Mouse (Mus musculus): ENCODE measurements around the gene Rnf26. TPM values are rescaled to one million over a fixed set of nuclear protein-coding genes. Genes with fewer than 3 reads are reported as not detected.

The Rnf26 gene
- polyA plus RNA-seq, 1 experiment from 2014 or later: 81.3 TPM

GRCm38 (mm10) chr9:44066785-44067225, 46.5 kb downstream of the Rnf26 start, which contains the start of gene Usp2:
Usp2 (plus strand) TSS chr9:44067021.
- Histone ChIP-seq H3K27me3 (ENCODE audit: low read depth, poor library complexity, severe bottlenecking) (peaks cover 35% of the 10 kb centered on the region), H3K36me3 (no peaks in the 10 kb centered on the region), H3K9me3 (replicated peaks) (no peaks in the 10 kb centered on the region), H3K4me3 (peak within 1 kb of the TSS; percentile 57), H3K4me1 (peaks cover 50% of the 10 kb centered on the region), H3K27ac (replicated peaks) (peak within 1 kb of the TSS; percentile 62)
- DNase-seq (ENCODE audit: low spot score): peak; percentile 99
- WGBS: 0% methylated on average over 38 of the region's 38 CpGs

- H3K9me3 ChIP-seq (replicated peaks): no peaks in the 10 kb centered on the region
- peaks cover 25% of the 10 kb centered on the region for H3K27me3 ChIP-seq (ENCODE audit: low read depth, poor library complexity, severe bottlenecking)
- H3K27ac ChIP-seq (replicated peaks): no peak overlapping the region
- WGBS: 39% methylated on average over 1 of the region's 1 CpGs
- no peak for DNase-seq (ENCODE audit: low spot score)
- no peaks in the 10 kb centered on the region for H3K36me3 ChIP-seq
- peaks cover 33% of the 10 kb centered on the region for H3K4me1 ChIP-seq
- no peak overlapping the region for H3K4me3 ChIP-seq
Measured at GRCm38 (mm10) chr9:44065177-44065576, 48.1 kb downstream of the Rnf26 start.

DNA sequence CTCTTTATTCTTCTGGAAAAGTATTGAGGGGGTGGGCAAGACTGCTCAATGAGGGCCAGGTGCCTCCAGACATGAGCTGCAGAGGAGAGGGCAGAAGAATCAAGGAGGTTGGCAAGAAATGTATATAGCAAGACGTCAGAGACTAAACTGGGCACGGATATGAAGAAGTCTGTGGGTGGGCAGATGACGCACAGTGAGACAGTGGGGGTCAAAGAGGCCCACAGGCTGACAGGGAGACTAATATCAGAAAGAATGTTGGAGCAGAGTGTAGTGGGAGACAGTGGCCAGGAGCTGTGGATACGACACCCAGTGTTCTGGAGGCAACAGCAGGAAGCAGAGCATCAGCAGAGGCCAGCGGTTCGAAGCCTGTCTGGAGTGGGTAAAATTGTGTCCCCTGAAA, 54.7 kb downstream of the Rnf26 start:
- WGBS: 84% methylated on average over 6 of the region's 6 CpGs
- no peak overlapping the region for H3K4me3 ChIP-seq
- no peak for DNase-seq (ENCODE audit: low spot score)
- H3K27ac ChIP-seq (replicated peaks): no peak overlapping the region
- no peaks in the 10 kb centered on the region for H3K36me3 ChIP-seq
- no peaks in the 10 kb centered on the region; the same call in 1 of the 2 replicates for H3K9me3 ChIP-seq (replicated peaks)
- H3K4me1 ChIP-seq: no peaks in the 10 kb centered on the region
- no peaks in the 10 kb centered on the region for H3K27me3 ChIP-seq (ENCODE audit: low read depth, poor library complexity, severe bottlenecking)

DNA sequence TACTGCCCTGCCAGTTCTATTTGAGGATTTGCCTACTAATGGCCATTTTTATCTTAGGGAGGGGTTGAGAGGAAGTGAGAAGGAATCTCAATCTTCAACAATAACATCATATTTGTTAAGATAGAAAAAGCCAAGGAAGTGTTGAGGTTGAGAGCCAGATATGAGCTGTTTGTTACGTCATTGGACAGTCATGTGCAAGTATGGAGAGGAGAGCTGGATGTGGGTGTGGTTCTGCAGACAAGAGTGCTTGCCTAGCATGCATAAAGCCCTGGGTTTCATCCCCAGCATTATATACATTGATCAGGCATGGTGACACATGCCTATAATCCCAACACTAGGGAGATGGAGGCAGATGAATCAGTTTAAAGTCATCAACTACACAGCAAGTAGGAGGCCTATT, 59.4 kb downstream of the Rnf26 start:
- no peaks in the 10 kb centered on the region; the same call in 1 of the 2 replicates for H3K9me3 ChIP-seq (replicated peaks)
- H3K27me3 ChIP-seq (ENCODE audit: low read depth, poor library complexity, severe bottlenecking): no peaks in the 10 kb centered on the region
- no peak overlapping the region for H3K4me3 ChIP-seq
- DNase-seq (ENCODE audit: low spot score): no peak
- no peaks in the 10 kb centered on the region for H3K4me1 ChIP-seq
- 70% methylated on average over 1 of the region's 1 CpGs for WGBS
- no peaks in the 10 kb centered on the region for H3K36me3 ChIP-seq
- H3K27ac ChIP-seq (replicated peaks): no peak overlapping the region

DNA sequence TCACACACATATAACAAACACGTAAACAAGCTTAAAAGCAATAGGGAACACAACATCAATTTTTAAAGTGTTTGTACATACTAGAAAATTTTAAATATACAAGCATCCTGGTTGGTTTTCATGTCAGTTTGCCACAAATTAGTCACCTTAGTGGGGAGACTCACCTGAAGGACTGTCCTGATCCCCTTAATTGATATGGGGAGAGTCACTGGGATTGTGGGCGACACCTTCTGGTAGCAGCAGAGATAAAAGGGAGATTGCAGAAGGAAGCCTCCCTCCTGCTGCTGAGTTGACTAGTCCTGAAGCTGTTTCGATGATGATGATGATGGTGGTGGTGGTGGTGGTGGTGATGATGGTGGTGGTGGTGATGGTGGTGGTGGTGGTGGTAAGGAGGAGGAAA, 60.5 kb downstream of the Rnf26 start:
- 0 out of 2 replicates have a peak, but pooled peaks cover 2% of the 10 kb centered on the region for H3K27me3 ChIP-seq (ENCODE audit: low read depth, poor library complexity, severe bottlenecking)
- no peak overlapping the region for H3K4me3 ChIP-seq
- no peak overlapping the region for H3K27ac ChIP-seq (replicated peaks)
- H3K36me3 ChIP-seq: no peaks in the 10 kb centered on the region
- no peak for DNase-seq (ENCODE audit: low spot score)
- WGBS: 70% methylated on average over 3 of the region's 3 CpGs
- H3K4me1 ChIP-seq: no peaks in the 10 kb centered on the region
- no peaks in the 10 kb centered on the region; the same call in 1 of the 2 replicates for H3K9me3 ChIP-seq (replicated peaks)

GRCm38 (mm10) chr9:44049381-44050165, 63.7 kb downstream of the Rnf26 start:
- H3K4me3 ChIP-seq: no peak overlapping the region
- 91% methylated on average over 8 of the region's 8 CpGs for WGBS
- no peak overlapping the region for H3K27ac ChIP-seq (replicated peaks)
- peaks cover 31% of the 10 kb centered on the region for H3K27me3 ChIP-seq (ENCODE audit: low read depth, poor library complexity, severe bottlenecking)
- 0 out of 2 replicates have a peak, but pooled peaks cover 4% of the 10 kb centered on the region for H3K4me1 ChIP-seq
- H3K36me3 ChIP-seq: no peaks in the 10 kb centered on the region
- H3K9me3 ChIP-seq (replicated peaks): no peaks in the 10 kb centered on the region
- DNase-seq (ENCODE audit: low spot score): no peak

GRCm38 (mm10) chr9:44048541-44049380, 64.6 kb downstream of the Rnf26 start:
- Histone ChIP-seq H3K36me3 (no peaks in the 10 kb centered on the region), H3K4me1 (peaks cover 10% of the 10 kb centered on the region), H3K27me3 (ENCODE audit: low read depth, poor library complexity, severe bottlenecking) (peaks cover 39% of the 10 kb centered on the region), H3K4me3 (no peak overlapping the region), H3K27ac (replicated peaks) (no peak overlapping the region), H3K9me3 (replicated peaks) (no peaks in the 10 kb centered on the region)
- WGBS: 86% methylated on average over 15 of the region's 15 CpGs
- no peak for DNase-seq (ENCODE audit: low spot score)

GRCm38 (mm10) chr9:44047571-44048490, 65.5 kb downstream of the Rnf26 start:
- DNase-seq (ENCODE audit: low spot score): no peak
- H3K27me3 ChIP-seq (ENCODE audit: low read depth, poor library complexity, severe bottlenecking): peaks cover 49% of the 10 kb centered on the region
- WGBS: 73% methylated on average over 14 of the region's 14 CpGs
- H3K9me3 ChIP-seq (replicated peaks): no peaks in the 10 kb centered on the region
- H3K4me1 ChIP-seq: peaks cover 20% of the 10 kb centered on the region
- no peaks in the 10 kb centered on the region for H3K36me3 ChIP-seq
- no peak overlapping the region for H3K27ac ChIP-seq (replicated peaks)
- H3K4me3 ChIP-seq: no peak overlapping the region

- Histone ChIP-seq H3K4me1 (peaks cover 22% of the 10 kb centered on the region), H3K27ac (replicated peaks) (no peak overlapping the region), H3K4me3 (no peak overlapping the region), H3K36me3 (no peaks in the 10 kb centered on the region), H3K27me3 (ENCODE audit: low read depth, poor library complexity, severe bottlenecking) (peaks cover 56% of the 10 kb centered on the region), H3K9me3 (replicated peaks) (no peaks in the 10 kb centered on the region)
- no peak for DNase-seq (ENCODE audit: low spot score)
- 65% methylated on average over 6 of the region's 6 CpGs for WGBS
Measured at GRCm38 (mm10) chr9:44047071-44047470, 66.2 kb downstream of the Rnf26 start.

DNA sequence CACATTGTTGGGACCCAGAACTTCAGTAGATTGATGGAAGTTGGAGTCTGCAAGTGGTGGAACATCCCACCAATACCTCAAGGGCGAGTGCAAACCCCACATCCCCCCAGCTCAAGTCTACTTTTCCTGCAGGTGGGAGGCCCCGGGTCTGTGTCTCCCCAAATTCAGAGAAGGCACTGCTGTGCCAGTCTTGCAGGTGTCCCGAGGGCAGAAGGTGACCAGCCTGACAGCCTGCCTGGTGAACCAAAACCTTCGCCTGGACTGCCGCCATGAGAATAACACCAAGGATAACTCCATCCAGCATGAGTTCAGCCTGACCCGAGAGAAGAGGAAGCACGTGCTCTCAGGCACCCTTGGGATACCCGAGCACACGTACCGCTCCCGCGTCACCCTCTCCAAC, 66.9 kb downstream of the Rnf26 start:
- H3K4me3 ChIP-seq: no peak overlapping the region
- DNase-seq (ENCODE audit: low spot score): no peak
- 88% methylated on average over 12 of the region's 12 CpGs for WGBS
- no peaks in the 10 kb centered on the region for H3K9me3 ChIP-seq (replicated peaks)
- peaks cover 63% of the 10 kb centered on the region for H3K27me3 ChIP-seq (ENCODE audit: low read depth, poor library complexity, severe bottlenecking)
- H3K27ac ChIP-seq (replicated peaks): no peak overlapping the region
- peaks cover 22% of the 10 kb centered on the region for H3K4me1 ChIP-seq
- no peaks in the 10 kb centered on the region for H3K36me3 ChIP-seq

GRCm38 (mm10) chr9:44045884-44046272, 67.4 kb downstream of the Rnf26 start:
- no peak for DNase-seq (ENCODE audit: low spot score)
- WGBS: 84% methylated on average over 5 of the region's 5 CpGs

More at GRCm38 (mm10) chr9:44045884-44046272, 67.4 kb downstream of the Rnf26 start:
- Histone ChIP-seq H3K4me1 (peaks cover 22% of the 10 kb centered on the region), H3K27ac (replicated peaks) (no peak overlapping the region), H3K4me3 (no peak overlapping the region), H3K36me3 (no peaks in the 10 kb centered on the region), H3K9me3 (replicated peaks) (no peaks in the 10 kb centered on the region), H3K27me3 (ENCODE audit: low read depth, poor library complexity, severe bottlenecking) (peaks cover 68% of the 10 kb centered on the region)
